Mouse (Mus musculus) left cerebral cortex, adult 18-20 months (tissue): ENCODE measurements around the gene Dnajb8. TPM values are rescaled to one million over a fixed set of nuclear protein-coding genes. Genes with fewer than 3 reads are reported as not detected.

Source experiments
- DNase-seq, 2 experiments: peaks; one replicate each; pipeline ENCODE4 v3.0.0; 2021 to 2022; ENCODE audit warnings: low spot score in 2 of 2, mixed read lengths in 1 of 2
- long read RNA-seq, 2 experiments: library from polyadenylated mRNA; stranded (forward); transcript quantifications; one replicate each; pipeline ENCODE4 v2.0.0; 2021
- total RNA-seq, 2 experiments: library from RNA; stranded (reverse); gene quantifications; 2 replicates each; pipeline ENCODE4 v1.2.3; 2021

Gene Dnajb8
- total RNA-seq: not detected
- long read RNA-seq, experiment 1: 0 reads
- long read RNA-seq, experiment 2: 0 reads

DNA sequence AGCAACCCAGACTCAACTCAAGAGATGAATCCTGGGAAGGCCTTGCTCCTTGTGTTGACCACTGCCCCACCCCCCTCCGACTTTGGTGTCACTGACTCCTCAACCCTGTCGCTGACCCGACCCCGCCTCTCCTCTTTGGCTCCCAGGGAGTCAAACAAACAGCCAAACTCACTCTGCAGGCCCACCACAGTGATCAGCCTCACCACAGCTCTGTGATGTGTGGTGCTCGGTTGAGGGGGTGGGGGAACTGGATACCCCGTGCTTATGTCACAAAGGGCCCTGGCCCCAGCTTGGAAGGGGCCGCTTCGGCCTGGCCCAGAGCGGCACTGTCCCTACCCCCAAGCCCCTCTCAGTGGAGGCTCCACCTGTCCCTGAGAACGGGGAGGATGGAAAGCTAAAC is at the start of gene Dnajb8:
Gene Dnajb8, plus strand, starts transcription at position 301 of the 400 bp plus-strand sequence.
- DNase-seq: no peak

DNA sequence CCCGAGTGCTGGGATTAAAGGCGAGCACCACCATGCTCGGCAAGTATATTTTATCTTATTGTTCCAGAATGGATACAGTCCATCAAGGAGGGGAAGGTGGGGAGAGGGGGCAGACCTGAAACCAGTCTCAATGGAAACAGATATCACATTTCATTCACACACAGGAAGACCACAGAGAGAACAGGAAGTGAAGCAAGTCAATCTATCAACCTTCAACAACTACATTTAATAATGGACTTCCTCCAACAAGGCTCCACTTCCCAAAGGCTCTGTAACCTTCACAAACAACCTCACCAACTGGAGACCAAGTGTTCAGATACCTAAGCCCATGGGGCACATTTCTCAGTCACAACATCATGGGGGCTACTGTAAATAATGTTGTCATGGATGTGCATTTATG is 47.9 kb upstream of the Dnajb8 start:
- no peak for DNase-seq

DNA sequence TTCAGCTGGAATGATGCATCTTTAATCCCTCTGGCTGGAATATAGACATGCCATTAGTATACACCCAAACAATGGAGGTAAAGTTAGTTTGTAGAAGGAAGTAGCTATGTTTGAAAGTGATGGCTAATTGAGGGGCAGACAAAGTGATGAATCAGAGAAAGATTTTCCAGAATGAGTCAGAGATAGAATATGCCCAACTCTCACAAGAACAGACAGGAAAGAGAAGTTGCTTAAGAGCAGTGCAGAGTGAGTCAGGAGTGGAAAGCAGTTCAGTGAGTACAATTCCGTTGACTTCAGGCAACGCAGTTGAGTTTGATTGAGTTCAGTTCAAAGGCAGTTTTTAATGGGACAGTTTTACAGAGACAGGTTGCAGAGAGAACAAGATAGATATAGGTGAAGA is 47.4 kb upstream of the Dnajb8 start:
- DNase-seq: no peak

DNA sequence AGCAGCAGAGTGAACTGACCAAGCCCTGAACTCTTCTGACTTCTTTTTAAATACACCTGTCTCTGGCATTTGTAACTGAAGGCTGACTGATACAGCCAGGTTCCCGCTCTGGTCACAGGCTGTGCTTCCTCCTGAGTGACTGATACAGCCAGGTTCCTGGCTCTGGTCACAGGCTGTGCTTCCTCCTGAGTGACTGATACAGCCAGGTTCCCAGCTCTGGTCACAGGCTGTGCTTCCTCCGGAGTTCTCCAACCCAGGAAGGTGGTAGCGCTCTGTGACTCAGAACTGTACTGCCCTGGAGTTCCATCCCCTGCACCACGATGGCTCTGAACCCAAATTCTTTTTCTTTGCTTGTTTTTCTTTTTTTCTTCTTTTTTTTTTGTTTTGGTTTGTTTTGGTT is 37.4 kb upstream of the Dnajb8 start:
- DNase-seq: no peak

DNA sequence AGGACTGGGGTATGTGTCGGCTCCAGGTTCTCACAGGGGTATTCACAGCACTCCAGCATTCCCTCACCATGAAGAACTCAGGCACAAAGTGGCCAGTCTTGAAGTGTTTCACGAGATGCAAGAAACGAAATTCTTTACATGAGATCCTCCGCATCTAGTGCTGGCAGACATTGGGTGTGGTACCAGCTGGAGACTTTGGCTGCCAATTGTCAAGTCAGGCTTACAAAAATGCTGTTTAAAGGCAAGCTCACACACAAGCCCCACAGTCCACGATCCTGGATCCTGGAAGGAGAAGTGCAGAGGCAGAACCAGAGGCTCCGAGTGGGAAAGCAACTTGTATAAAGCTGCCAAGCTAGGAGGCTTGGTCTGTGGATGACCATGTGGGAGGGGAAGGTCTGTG is 33.9 kb upstream of the Dnajb8 start:
- DNase-seq: peak in 1 of 2 experiments; percentile 36

DNA sequence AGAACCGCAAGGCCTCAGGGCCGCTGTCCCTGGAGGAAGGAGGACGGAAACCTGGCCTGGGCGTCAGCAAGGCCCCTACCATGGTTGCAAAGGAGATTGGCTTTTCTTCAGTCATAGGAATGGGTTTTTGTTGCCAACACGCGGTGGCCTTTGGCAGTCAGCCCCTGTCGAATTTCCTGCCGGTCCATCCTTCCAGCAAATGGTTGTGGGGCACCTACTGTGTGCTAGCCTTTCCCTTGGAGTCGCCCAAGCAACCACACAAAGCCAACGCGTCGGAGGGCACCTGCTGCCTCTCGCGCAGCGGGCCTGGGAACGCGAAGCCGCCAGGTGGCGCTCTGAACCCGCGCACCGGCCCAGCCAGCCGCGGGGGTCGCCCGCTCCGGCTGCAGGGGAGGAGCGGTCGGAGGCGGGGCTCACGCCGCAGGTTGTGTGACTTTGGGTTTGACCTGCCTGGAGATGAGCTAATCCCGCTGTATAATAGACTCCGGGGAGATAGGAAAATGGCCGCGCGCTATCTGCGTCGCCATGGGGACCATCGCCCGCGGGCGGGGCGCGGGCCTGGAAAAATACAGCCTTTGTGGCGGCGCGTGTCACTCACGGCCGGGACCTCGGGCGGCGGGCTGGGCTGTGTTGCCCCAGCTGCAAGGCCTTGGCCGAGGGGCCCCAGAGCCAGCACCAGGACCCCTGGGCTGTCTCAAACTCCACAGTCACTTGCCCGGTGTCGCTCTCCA is 32.6 kb upstream of the Dnajb8 start:
- peak; percentile 65 for DNase-seq

DNA sequence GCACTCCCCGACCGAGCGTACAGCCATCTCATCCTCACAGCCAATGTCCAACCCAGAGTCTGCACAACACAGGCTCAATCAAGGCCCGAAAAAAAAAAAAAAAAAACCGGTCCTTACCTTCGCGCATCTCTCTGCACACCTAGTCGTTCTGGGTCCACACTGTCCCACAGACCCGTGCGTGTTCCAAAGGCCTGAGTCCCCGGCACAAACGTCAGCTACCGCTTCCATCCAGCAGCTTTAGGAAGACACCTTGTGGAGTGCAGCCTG is 32.1 kb upstream of the Dnajb8 start:
- DNase-seq: no peak

DNA sequence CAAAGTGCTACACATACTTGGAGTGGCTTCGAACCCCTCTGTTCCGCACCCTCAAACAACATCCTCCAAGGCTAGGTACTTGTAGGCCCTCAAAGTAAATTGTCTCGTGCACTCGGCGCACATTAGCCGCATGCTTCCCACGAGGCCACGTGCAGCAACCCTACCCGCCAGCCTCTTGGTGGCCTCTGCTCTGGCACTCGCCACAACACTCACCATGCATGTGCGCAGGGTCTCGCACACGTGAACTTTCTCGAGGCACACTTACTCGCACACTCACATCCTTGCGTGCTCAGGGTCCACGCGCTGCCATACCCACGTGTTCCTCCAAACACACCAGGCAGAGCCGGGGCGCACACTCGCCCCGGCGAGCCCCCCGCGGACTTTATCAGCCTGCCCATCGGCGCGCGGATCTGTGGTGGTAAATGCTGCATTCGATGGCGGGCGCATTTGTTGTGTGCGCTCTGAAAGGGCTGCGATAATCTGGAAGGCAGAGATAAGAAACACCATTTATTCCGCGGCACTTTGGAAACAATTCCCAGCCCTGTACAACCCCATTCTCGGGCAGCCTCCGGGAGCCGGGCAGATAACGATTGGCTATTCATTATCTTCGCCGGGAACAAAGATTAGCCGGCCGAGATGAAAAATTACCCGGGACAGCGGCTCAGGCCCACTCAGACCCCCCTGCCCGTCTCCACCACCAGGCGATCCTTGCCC is 31.6 kb upstream of the Dnajb8 start:
- no peak for DNase-seq

DNA sequence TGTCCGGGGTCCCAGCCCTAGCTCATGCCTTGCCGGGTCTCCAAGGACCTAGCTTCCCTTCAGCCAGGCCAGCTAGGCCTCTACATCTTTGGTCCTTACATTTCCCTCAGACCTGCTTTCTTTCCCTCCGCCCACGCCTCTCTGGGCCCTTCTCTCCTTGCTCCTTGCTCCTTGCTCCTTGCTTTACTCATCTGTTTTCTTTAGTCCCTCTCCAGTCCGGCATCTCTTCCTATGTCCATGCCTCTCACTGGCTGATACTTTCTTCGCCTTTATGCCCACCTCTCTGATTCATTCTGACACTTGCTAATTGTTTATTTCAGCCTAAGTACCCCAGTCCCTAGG is 31.1 kb upstream of the Dnajb8 start:
- no peak for DNase-seq

DNA sequence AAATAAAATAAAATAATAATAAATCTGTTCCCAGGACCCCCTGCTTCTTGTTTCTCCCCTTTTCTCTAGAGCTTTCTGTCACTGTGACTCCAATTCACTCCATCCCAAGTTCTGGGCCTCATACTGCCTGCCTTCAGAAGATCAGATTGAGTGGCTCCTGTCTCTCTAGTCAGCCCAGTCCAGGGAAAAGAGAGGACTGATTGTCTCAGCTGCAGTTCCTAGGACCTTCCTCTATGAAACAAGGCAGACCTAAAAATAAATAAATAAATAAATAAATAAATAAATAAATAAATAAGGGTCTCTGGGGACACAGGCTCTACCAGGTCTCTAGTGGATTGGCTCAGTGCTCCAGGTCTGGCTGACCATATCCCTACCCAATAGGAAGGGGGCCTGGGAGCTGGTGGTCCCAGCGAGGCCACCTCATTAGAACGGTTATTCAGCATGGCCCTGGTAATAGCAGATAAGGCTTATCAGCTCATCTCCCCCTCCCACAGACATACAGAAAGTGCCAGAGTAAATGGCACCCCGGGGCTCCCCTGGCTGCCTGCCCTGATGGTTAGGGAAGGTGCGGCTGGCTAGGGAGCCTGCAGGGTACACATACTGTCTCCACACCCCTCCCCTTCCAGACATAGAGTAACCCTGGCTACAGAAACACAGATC is 30.5 kb upstream of the Dnajb8 start:
- no peak for DNase-seq

DNA sequence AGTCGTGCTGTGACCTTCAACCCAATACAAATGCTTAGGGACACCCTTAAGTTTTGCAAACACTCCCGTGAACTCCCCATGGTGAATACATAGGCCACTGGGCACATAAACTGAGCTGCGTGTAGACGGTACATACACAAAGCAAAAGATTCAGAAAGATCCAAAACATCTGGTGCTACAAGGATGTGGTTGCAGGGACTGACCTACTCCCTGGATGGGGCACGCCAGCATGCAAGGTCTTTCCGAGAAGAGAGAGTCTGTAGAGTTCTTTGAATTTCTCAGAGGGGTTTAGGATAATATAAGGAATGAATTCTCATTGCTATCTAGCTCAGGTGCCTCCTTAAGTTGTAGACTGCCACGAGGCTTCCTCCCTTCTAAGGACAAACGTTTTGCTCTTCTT is 29.3 kb upstream of the Dnajb8 start:
- DNase-seq: no peak

DNA sequence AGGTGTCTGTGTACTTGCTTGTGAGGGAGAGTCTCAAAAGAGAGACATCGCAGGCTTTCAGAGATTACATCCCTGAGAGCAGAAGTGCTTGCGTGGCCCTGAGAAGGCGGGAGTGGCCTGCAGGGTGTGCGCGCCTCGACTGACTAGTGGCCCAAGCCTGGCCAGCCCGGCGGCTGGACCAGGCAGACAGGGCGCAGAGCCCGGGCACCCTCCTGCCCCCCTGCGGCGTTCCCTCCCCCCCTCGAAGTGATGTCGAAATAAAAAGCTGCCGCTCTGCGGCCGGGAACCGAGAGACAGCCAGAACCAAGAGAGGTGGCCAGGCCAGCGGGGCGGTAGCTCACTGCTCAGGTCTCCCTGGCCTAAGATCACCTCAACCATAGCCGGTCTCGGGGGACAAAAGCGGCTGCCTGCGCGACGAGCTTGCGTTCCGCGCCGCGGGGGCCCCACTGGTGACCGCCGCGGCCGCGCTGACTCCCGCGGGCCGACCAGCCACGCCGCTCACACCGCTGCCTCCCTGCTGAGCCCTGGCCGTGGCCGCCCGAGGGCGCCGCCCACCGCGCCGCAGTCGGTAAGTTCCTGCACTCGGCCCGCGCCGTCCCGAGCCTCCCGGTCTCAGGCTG is 28.5 kb upstream of the Dnajb8 start, which contains the start of gene Gata2:
Gene Gata2, plus strand, starts transcription at position 459 of the 620 bp plus-strand sequence.
- DNase-seq: no peak

DNA sequence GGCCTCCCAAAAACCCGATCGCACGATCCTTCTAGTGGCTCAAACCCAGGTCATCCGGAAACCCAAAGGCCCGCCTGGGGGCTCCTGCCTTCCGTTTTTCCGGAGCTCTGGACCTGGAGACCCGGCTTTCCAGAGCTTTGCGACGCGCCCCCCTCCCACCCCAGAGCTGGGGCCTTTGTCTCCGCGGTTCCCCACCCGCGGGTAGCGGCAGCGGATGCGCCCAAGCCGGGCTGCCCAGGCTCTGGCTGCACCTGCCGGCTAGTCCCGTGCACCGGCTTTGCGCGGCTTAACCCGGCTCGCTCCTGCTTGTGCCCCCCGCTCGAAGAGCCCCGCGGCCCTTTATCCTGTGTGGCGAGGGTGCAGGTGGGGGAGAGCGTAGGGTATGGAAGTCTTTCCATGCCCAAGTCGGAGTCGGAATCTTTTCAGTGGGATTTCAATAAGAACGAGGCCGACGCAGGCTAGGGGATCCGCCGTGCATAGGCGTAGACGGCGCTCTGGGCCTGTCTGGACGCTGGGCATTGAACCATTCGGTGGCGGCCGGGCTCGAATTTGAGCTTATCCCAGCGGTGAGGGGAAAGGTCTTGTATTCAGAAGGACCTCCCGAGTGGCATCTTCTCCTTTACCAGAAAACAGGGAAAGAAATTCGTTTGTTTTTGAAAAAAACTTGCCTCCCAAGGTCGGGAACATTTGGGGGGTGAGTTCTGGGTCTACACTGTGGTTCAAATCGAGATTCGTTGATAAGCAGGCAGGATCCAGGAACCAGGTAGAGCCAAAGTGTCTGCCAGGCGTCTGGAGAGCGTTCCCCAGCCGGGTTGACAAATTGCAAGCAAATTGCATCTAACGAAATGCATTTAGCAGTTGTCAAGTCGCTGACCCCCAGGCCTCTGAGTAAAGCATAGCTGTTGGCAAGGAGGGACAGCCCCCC is 27.8 kb upstream of the Dnajb8 start:
- no peak for DNase-seq

DNA sequence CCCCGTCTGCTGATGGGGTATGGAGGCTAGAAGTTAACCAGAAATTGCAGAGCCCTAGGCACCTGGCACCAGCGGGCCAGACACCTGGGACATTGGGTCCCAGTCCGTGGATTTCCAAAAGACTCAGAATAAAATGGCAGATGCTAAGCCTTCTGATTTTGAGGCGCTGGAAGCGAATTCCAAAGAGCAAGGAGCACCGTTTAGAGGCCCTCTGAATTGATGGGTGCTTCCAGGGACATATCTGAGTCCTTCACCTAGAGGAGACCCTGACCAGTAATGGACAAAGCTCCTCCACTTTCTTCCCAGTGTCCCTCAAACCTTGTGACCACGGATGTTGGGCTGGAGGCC is 27.1 kb upstream of the Dnajb8 start:
- DNase-seq: no peak

DNA sequence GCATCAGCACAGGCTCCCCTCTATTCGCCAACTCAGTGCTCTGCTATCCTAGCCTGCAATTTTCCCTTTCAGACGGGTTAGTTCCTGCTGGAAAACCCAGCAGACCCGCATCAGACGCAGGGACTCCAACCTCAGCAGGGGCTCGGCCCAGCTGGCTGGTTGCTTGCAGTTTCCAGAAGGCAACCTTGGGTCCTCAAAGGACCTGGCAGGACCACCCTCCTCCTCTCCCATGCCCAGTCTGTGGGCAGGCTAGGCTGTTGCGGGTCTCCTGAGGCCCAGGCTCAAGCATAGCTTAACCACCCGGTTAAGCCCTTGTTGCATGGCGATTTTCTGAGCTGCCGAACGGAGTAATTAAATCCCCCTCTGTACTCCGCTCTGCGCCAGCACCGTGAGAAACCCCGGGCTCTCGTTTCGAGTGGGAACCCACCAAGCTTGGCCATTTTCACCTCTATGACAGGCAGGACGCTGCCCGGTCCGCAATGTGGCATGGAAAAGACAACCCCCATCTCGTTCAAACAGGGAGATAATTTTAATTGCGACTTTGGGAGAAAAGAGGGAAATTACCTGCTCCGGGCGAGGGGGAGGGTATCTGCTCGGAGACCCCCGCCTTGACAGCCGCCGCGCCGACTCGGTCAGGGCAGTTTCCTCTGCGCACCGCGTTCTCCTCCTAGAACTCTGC is 25.9 kb upstream of the Dnajb8 start:
- DNase-seq: no peak

DNA sequence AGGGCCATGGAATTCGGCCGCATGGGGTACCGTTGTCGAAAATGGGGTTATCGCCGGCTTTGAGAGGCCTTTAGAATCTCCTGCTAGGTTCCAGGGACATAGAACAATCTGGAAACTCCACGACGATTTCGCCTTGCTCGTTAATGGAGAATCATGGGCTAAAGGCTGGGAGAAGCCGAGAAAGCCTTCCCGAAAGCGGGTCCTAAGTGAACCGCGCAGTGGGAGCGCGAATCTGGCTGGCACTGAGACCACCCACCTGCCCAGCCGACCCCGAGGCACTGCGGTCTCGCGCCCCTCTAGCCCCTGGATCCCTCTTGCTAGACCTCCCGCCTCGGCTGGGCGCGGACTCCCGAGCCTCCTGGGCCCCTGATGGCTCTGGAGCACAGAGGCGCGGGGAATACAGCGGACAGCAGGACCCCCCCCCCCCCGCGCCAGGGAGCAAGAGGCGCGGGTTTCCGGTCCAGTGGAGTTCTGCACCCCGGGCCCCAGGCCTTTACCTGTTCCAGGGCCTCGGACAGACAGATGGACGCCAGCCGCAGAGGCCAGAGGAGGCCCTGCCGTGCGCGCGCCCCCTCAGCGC is 25.2 kb upstream of the Dnajb8 start:
- DNase-seq: no peak

DNA sequence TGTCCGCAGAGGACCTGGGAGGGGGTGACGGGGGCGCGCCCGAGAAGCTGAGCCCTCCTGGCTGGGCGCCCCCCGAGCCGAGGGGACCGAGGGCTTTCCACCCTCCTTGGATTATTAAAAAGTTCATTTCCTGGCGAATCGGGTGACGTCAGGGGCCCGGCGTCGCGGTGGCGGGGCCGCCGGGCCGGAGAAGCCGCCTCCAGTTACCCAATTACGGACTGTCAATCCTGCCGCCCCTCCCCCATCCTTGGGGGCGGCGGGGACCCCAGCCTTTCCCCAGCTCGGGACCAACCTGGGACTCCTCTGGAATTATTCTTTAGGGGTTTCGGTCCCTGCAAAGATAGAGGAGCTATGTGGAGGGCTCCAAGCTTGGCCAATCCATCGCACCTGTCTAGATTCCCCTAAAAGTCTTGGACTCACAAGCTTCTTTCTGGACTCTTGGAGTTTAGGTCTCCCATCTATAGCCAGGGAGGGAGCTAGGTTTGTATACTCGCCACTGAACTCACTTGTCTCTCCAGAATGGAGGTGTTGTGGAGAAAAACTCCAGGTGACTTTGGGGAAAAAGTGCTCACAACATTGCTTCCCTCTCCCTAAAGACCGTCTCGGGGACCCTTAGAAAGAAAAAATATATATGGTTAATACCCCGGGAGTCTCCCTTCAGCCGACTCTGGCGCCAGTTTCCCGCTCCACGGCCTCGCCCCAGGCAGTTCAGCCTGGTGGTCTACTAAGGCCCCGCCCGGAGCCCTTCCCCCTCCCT is 24.6 kb upstream of the Dnajb8 start:
- DNase-seq: no peak

DNA sequence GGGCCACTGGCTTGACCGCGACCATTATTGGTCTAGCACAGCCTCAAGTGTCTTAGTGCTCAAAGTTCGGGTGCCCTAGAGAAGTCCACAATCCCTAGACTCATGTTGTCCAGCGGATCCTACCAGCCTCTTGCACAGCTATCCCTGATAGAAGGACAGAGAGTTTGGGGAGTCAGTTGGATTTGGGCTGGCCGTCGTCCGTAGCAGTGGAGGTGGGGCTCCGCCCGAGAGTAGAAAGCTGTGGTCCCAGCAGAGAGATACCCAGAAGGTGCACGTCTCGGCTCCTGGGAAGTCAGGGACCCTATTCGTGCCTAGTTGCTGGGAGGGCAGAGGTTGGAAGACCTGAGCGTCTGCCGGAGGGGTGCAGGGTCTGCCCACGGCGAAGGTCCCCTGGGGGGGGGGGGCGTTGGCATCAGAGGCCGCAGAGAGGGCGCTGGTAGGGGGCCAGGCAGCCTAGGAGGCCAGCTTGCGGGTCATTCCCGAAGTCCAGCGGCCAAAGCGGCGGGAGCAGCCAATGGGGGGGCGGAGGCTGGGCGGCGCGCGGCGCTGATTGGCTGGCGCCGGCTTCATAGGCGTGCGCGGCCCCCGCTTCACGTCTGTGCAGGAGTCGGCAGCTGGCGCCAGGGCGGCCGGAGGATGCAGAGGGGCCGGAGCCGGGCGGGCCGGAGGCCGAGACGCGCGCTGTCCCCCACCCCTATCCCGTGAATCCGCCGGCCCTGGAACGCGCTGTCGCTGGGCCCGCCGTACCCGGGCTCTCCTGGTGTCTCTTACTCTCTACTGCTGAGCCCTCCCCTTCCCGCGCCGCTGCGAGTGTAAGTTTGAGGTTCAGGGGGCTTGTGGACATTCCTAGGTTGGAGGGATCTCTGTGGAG is 23.8 kb upstream of the Dnajb8 start:
- no peak for DNase-seq
